Mouse (Mus musculus): ENCODE measurements at regions not wholly inside any gene's neighbourhood (a gene's known extent, or its start where the extent isn't known, plus 50 kb on each side); places are given as distances from the start of the nearest gene placed in this dataset.

GRCm38 (mm10) chr13:63969907-63970306 lies 119.1 kb downstream of the Hsd17b3 start:
- TF ChIP-seq CTCF (IDR thresholded peaks at IDR 0.05; ENCODE audit: low read depth): no peak
- no peak for TF ChIP-seq EP300 (IDR thresholded peaks at IDR 0.05; ENCODE audit: low read depth)

All from liver, postnatal 0 days (tissue).